Mouse (Mus musculus): ENCODE data around the gene Gm5089.
"Not testable (repeated sequence)": the region's sequence is repeated elsewhere in the genome, so short reads cannot be mapped to it uniquely, and the experiment has no call there.

The Gm5089 gene

GRCm38 (mm10) chr14:122464763-122465741 lies 14.1 kb upstream of the Gm5089 start, which contains the start of gene Zic5:
Zic5 (minus strand) TSS chr14:122465677.
- CTCF ChIA-PET, result interaction anchor here (0.7 kb wide), 2 partner anchors 14 to 22 kb away, joined by 3 to 6 read pairs; no protein-coding TSS in a partner anchor

- CTCF ChIA-PET, result interaction anchor here (0.7 kb wide), 2 partner anchors 23 to 273 kb away, joined by 3 read pairs; no protein-coding TSS in a partner anchor
These were observed 13.4 kb upstream of the Gm5089 start for GRCm38 (mm10) chr14:122464351-122464762.

GRCm38 (mm10) chr14:122463734-122464341 lies 12.9 kb upstream of the Gm5089 start:
- CTCF ChIA-PET, result interaction anchor here (0.7 kb wide), 2 partner anchors 23 to 274 kb away, joined by 3 read pairs; no protein-coding TSS in a partner anchor

GRCm38 (mm10) chr14:122463080-122463691 lies 12.3 kb upstream of the Gm5089 start:
- CTCF ChIA-PET, result no interaction called here

- CTCF ChIA-PET, result no interaction called here
These were observed 11.8 kb upstream of the Gm5089 start for GRCm38 (mm10) chr14:122462689-122463079.

- CTCF ChIA-PET, result interaction anchor here (0.5 to 0.6 kb wide), 2 partner anchors 112 to 1847 kb away, joined by 3 to 8 read pairs; no protein-coding TSS in a partner anchor
These were observed 11.1 kb upstream of the Gm5089 start for GRCm38 (mm10) chr14:122461966-122462365.

- CTCF ChIA-PET, result interaction anchor here (0.5 to 0.6 kb wide), 2 partner anchors 113 to 1846 kb away, joined by 3 to 8 read pairs; no protein-coding TSS in a partner anchor
These were observed 10.6 kb upstream of the Gm5089 start for GRCm38 (mm10) chr14:122461500-122461899.

- CTCF ChIA-PET, result no interaction called here
These were observed 9.3 kb upstream of the Gm5089 start for GRCm38 (mm10) chr14:122460226-122460625.

GRCm38 (mm10) chr14:122459776-122460175 lies 8.9 kb upstream of the Gm5089 start:
- CTCF ChIA-PET, result no interaction called here

- CTCF ChIA-PET, result not testable (repeated sequence)
These were observed 8.4 kb upstream of the Gm5089 start for GRCm38 (mm10) chr14:122459332-122459731.

GRCm38 (mm10) chr14:122455562-122455958 lies 4.6 kb upstream of the Gm5089 start:
- CTCF ChIA-PET, result no interaction called here

- CTCF ChIA-PET, result no interaction called here
These were observed 4.1 kb upstream of the Gm5089 start for GRCm38 (mm10) chr14:122454901-122455561.

GRCm38 (mm10) chr14:122453996-122454738 lies 3.3 kb upstream of the Gm5089 start:
- CTCF ChIA-PET, result no interaction called here

GRCm38 (mm10) chr14:122453388-122453995 lies 2.6 kb upstream of the Gm5089 start:
- CTCF ChIA-PET, result no interaction called here

GRCm38 (mm10) chr14:122452701-122453387 lies 1.9 kb upstream of the Gm5089 start:
- CTCF ChIA-PET, result no interaction called here

- CTCF ChIA-PET, result interaction anchor here (0.6 kb wide), 1 partner anchor 120 kb away, joined by 6 read pairs; no protein-coding TSS in a partner anchor
These were observed 733 bp upstream of the Gm5089 start for GRCm38 (mm10) chr14:122451551-122452145.

- CTCF ChIA-PET, result no interaction called here
These were observed 1.1 kb downstream of the Gm5089 start for GRCm38 (mm10) chr14:122449601-122450495.

GRCm38 (mm10) chr14:122436850-122437249 lies 14.1 kb downstream of the Gm5089 start:
- CTCF ChIA-PET, result no interaction called here
